Mouse (Mus musculus) CD4-positive, CD25-positive, alpha-beta regulatory T cell, adult 4 months (primary cell): ENCODE results near the gene Nfia. TPM values are rescaled to one million over a fixed set of nuclear protein-coding genes. Genes with fewer than 3 reads are reported as not detected.
A peak's percentile ranks its signal among the peaks of the same experiment; 100 is the strongest.

Source experiments
- ATAC-seq: one replicate; pipeline ENCODE4 v1.8.0; 2017
- polyA plus RNA-seq, 2 experiments: library from polyadenylated mRNA; unstranded; fragments of 100-300 nt; shearing (Covaris generic); gene quantifications; one replicate each; pipeline ENCODE4 v1.2.1; 2017

Nfia gene
- 10 to 100 TPM; 13.1 to 19.9 TPM for polyA plus RNA-seq

DNA sequence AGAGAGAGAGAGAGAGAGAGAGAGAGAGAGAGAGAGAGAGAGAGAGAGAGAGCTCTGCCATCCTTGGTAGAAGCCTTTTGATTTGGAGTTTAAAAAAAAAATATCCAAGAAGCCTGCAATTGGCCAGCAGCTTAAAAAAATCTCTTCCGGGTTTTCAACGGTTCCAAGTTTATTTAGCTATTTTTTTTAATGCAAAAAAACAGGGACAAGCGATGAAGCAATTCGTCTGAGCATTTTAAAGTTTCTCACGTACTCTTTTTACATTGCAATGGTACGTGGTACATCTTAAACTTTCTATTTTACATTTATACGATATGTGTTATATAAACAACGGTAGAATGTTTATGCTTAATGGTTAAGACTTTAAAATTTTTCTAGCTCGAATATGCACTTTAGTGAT, at the start of gene Nfia:
Gene Nfia (plus strand): TSS at position 94 of the 400 bp plus-strand sequence.
- ATAC-seq: peak; percentile 7

GRCm38 (mm10) chr4:97723374-97723773, 49.2 kb upstream of the Nfia start:
- ATAC-seq: no peak

GRCm38 (mm10) chr4:97728520-97728919, 44.0 kb upstream of the Nfia start:
- ATAC-seq: no peak

GRCm38 (mm10) chr4:97729999-97730398, 42.5 kb upstream of the Nfia start:
- ATAC-seq: no peak

- no peak for ATAC-seq
Observed at GRCm38 (mm10) chr4:97730416-97730815, 42.1 kb upstream of the Nfia start.

DNA sequence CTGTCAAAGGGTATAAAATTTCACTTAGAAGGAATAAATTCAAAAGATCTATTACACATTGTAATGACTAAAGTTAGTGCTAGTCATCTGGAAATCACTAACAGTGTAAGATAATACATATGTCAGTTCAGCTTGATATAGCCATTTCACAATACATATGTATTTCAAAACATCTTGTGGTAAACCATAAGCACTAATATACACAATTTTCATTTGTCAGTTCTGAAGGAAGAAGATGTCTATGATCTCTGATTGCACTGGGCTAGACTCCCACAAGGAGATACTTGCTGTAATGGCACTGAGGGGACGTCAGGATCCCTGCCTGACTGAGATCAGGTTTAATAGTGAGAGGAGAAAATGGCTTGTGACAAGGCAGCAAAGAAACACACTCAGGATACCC, 39.1 kb upstream of the Nfia start:
- no peak for ATAC-seq

- no peak for ATAC-seq
Observed at GRCm38 (mm10) chr4:97743932-97744331, 28.6 kb upstream of the Nfia start.

- peak; percentile 88 for ATAC-seq
Observed at GRCm38 (mm10) chr4:97745296-97746105, 27.0 kb upstream of the Nfia start.

DNA sequence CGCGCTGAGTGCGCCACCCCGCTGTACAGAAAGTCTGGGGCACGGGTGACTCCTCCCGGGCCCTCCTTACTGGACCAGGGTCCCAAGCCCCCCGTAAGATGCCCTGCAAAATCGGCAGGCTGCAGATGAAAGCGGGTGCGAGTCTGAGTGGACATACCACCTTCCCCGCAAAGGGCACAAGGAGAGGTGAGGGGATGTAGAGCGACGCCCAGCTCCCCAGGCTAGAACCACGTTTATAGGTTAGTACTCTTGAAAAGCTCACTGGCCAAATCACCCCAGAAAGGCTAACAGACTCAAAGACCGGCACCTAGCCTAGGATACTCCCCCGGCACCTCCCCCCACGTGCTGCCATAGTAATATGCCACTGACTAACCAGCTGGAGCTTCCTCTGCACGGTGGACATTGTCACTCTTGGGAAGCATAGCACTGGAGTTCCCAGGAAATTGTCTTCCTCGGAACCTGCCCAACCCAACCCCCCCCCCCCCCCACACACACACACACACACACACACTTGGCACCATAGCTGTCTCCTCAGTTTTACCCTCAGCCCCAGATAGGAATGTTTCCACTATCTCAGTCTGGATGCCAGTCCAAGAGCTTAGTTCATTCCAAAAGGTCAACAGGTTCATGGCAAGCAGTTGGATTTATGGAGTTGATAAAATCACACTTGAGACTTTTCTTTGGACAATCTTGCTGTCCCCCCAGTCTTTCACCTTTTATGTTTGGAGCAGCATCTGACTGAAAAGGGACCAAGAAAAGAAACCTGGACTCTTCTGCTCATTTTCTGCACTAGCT, 26.2 kb upstream of the Nfia start:
- no peak for ATAC-seq

GRCm38 (mm10) chr4:97750401-97750800, 22.1 kb upstream of the Nfia start:
- ATAC-seq: no peak

GRCm38 (mm10) chr4:97751030-97751482, 21.5 kb upstream of the Nfia start:
- ATAC-seq: peak; percentile 87

DNA sequence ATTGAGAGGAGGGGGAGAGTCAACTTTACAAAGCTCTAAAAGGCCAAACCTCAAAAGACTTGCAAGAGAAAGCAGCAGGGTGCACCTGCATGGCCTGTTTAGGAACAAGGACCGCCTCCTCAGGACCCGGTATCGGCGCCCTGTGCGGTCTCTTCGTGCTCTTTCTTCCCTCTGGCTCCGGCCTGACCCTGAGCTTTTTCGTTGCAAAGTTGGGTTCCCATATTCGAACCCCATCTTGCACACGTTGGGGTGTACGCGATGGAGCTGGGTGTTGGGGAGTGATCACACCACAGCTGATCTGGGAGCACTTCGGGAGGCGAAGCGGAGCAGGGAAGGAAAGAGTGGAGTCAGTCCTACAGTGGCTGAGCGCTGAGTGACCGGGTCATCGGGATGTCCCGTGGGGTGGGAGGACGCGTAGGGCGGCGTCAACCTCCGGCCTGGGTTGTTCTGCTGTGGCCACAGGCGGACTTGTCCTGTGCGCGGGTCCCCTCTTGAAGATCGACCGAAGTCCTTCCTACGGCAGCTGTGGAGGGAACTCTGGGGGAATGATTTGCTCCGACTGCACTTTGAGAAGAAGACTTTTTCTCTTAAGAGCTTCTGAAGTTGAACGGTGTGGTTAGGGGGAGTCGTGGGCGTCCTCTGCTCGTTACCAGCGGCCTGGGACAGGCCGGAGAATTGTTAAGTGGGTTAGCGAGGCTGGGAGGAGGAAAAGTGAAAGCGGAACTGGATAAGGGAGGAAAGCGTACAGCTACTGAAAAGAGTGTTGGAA, 20.9 kb upstream of the Nfia start:
- ATAC-seq: peak; percentile 52

- ATAC-seq: no peak
Observed at GRCm38 (mm10) chr4:97752276-97753010, 20.1 kb upstream of the Nfia start.

- no peak for ATAC-seq
Observed at GRCm38 (mm10) chr4:97753521-97753920, 19.0 kb upstream of the Nfia start.

- ATAC-seq: no peak
Observed at GRCm38 (mm10) chr4:97754241-97754640, 18.3 kb upstream of the Nfia start.

- peak; percentile 65 for ATAC-seq
Observed at GRCm38 (mm10) chr4:97757207-97757977, 15.1 kb upstream of the Nfia start.

- peak; percentile 50 for ATAC-seq
Observed at GRCm38 (mm10) chr4:97757978-97758461, 14.5 kb upstream of the Nfia start.

DNA sequence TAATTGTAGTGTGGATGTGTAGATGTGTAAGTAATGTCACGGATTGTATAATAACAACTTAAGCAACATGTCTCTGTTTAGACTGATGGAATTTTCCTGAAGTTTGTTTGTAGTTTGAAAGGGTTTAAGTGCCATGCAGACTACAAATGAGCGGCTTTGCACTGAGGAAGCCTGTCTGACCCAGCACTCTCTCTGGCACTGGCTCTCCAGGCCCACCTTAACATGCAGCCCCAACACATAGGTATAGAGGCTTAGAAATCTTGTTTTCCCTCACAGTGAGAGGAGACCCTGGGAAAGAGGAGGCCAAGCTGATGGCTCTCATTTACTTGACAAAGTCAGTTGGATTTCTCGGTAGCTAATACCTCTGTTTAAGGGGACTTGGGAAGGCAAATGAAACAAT, 13.9 kb upstream of the Nfia start:
- ATAC-seq: no peak

GRCm38 (mm10) chr4:97764616-97765015, 7.9 kb upstream of the Nfia start:
- no peak for ATAC-seq

DNA sequence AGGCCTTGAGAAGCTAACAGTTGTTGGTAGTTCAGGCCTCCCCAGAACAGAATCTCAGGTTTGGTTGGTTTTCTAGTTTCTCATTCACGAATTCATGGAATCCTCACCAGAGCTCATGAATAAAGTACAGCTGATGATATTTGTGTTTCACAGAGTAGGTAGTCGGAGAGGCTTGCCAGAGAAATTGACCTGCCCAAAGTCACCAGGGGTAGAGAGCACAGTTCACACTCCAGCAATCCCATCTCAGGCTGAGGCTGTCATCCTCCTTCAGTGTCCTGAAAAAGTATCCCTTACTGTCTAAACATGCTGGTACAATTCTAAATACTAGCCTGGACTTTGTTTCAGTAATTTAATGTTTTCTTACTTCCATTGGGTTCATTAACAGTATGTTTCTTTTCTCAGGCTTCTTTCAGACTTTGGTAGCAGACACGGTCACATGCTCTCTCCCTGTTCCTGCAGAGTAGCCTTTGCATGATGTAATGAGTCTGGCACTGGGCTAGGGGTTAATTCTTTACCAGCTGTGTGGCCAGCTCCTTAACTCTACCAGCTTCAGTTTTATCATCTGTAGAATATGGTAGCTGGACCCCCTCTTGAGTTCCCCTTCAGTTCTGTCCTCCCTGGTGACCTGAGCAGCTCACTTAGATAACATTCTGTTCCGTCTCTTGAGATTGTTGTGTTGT, 7.1 kb upstream of the Nfia start:
- ATAC-seq: no peak

- ATAC-seq: no peak
Observed at GRCm38 (mm10) chr4:97766100-97766499, 6.4 kb upstream of the Nfia start.
